8 mouse cellular contexts compared by ENCODE assay signal in the genomic region with DNA sequence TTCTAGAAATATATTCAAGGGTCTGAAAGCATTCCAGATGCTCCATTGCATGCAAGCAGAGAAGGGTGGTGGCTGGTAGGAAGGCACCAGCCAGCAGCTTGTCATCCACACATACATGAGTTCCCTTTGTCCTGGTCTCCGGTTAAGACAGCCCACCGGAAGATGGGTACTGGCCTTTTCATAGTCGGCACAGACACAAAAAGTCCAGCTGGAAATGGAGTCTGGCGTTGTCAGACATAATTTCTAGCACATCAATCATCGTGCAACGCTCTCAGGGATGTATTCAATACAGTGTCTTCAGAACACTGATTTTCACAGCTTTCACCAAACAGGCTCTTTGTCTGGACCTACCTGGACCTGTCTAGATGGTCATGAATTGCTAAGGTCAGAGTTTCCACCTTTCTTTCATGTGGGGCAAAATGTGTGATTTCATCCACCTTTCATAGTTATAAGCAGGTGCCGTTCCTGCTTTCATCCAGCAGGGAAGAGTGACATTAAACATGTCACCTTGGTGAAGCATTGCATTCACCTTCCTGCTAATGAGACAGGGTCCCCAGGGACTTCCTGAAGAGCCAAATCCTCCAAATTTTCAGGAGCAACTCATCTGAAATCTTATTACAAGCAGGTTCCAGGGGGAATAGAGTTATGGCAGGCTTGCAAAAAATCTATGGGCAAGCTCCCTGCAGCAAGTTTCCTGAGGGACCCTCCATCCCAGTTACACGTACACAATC. TPM values are rescaled to one million over a fixed set of nuclear protein-coding genes. Genes with fewer than 3 reads are reported as not detected.
DNase-seq lines count a peak whose midpoint lies in the region; ATAC-seq and TF ChIP-seq lines count a peak whose summit lies in the region.

No protein-coding gene starts in this region.

- H3K4me2 ChIP-seq in embryonic facial prominence, embryonic 13.5 days, result peak overlapping the region; percentile 93
- H3K4me2 ChIP-seq in intestine, postnatal 0 days (replicated peaks; ENCODE audit: low read depth), result peak overlapping the region; percentile 96; the same call in 1 of the 2 replicates
- H3K4me2 ChIP-seq in neural tube, embryonic 13.5 days, result peak overlapping the region; percentile 95

- TF ChIP-seq CTCF in intestine, postnatal 0 days (IDR thresholded peaks at IDR 0.05; ENCODE audit: low read depth), result no peak

- no peaks in the 10 kb centered on the region for H3K27me3 ChIP-seq in embryonic facial prominence, embryonic 13.5 days
- peaks cover 5% of the 10 kb centered on the region; the same call in 1 of the 2 replicates for H3K27me3 ChIP-seq in intestine, postnatal 0 days (replicated peaks; ENCODE audit: control insufficient read depth, insufficient read depth, low read length)
- no peaks in the 10 kb centered on the region for H3K27me3 ChIP-seq in neural tube, embryonic 13.5 days

- H3K4me1 ChIP-seq in embryonic facial prominence, embryonic 13.5 days, result peaks cover 21% of the 10 kb centered on the region
- no peaks in the 10 kb centered on the region for H3K4me1 ChIP-seq in intestine, postnatal 0 days (replicated peaks; ENCODE audit: control insufficient read depth, insufficient read depth, low read length)
- peaks cover 27% of the 10 kb centered on the region for H3K4me1 ChIP-seq in neural tube, embryonic 13.5 days (replicated peaks)

- no peak for ATAC-seq in embryonic facial prominence, embryonic 13.5 days (ENCODE audit: insufficient number of reproducible peaks, insufficient read depth, low FRiP score, low TSS enrichment, low read depth)
- ATAC-seq in intestine, postnatal 0 days, result no peak
- ATAC-seq in neural tube, embryonic 13.5 days (ENCODE audit: low read depth), result no peak
- ATAC-seq in erythroblast, adult 5-6 weeks (replicated peaks; ENCODE audit: low FRiP score, poor library complexity, severe bottlenecking), result no peak

- H3K9ac ChIP-seq in embryonic facial prominence, embryonic 13.5 days, result peak overlapping the region; percentile 100; the same call in 1 of the 2 replicates
- no peak overlapping the region for H3K9ac ChIP-seq in intestine, postnatal 0 days (ENCODE audit: low read depth, low read length)
- H3K9ac ChIP-seq in neural tube, embryonic 13.5 days, result peak overlapping the region; percentile 94

- peaks cover 8% of the 10 kb centered on the region for H3K36me3 ChIP-seq in embryonic facial prominence, embryonic 13.5 days
- no peaks in the 10 kb centered on the region for H3K36me3 ChIP-seq in intestine, postnatal 0 days (ENCODE audit: control insufficient read depth, insufficient read depth)
- peaks cover 7% of the 10 kb centered on the region for H3K36me3 ChIP-seq in neural tube, embryonic 13.5 days

- no peaks in the 10 kb centered on the region for H3K9me3 ChIP-seq in embryonic facial prominence, embryonic 13.5 days
- no peaks in the 10 kb centered on the region for H3K9me3 ChIP-seq in intestine, postnatal 0 days (ENCODE audit: control insufficient read depth)
- H3K9me3 ChIP-seq in neural tube, embryonic 13.5 days, result no peaks in the 10 kb centered on the region

- H3K27ac ChIP-seq in embryonic facial prominence, embryonic 13.5 days, result peak overlapping the region; percentile 97
- no peak overlapping the region for H3K27ac ChIP-seq in intestine, postnatal 0 days (ENCODE audit: low read depth, low read length)
- H3K27ac ChIP-seq in neural tube, embryonic 13.5 days (replicated peaks), result peak overlapping the region; percentile 100

- H3K4me3 ChIP-seq in embryonic facial prominence, embryonic 13.5 days, result peak overlapping the region; percentile 95
- H3K4me3 ChIP-seq in intestine, postnatal 0 days (ENCODE audit: low read depth, low read length), result no peak overlapping the region
- H3K4me3 ChIP-seq in neural tube, embryonic 13.5 days, result peak overlapping the region; percentile 99

- WGBS in embryonic facial prominence, embryonic 13.5 days, result 42% methylated on average over 8 of the region's 8 CpGs
- WGBS in intestine, postnatal 0 days, result 63% methylated on average over 8 of the region's 8 CpGs
- WGBS in neural tube, embryonic 13.5 days, result 16% methylated on average over 8 of the region's 8 CpGs

- intact Hi-C loops in left cerebral cortex, postnatal 4 days (cut with DNase I), result loop anchor here (10.0 kb wide), 2 partner anchors 150 to 340 kb away; no protein-coding TSS in a partner anchor

- peak; percentile 32 for DNase-seq in left cerebral cortex, postnatal 4 days
- DNase-seq in left cerebral cortex, adult 8-10 months (ENCODE audit: low spot score in 2 of 2), result no peak
- no peak for DNase-seq in frontal cortex, postnatal 10 days (ENCODE audit: low spot score in 2 of 2)
- DNase-seq in layer of hippocampus, postnatal 36 days, result no peak

RNA-seq across cellular contexts. Expression of a gene that starts 2.7 kb away (rescaled TPM):
- 10 to 100 TPM; 73.8 to 79.0 TPM for total RNA-seq in left cerebral cortex, postnatal 4 days (2021)
- total RNA-seq in left cerebral cortex, adult 8-10 months (2022), result 10 to 100 TPM; 15.8 to 19.3 (median 17.1) TPM
- polyA plus RNA-seq in embryonic facial prominence, embryonic 13.5 days (2015; fragmentation: Nextera tagmentation; extraction: Ambion mirVana), result 35.9 and 37.1 TPM in 2 replicates
- 2.3 and 2.8 TPM in 2 replicates for polyA plus RNA-seq in intestine, postnatal 0 days (2015; fragmentation: Nextera tagmentation; extraction: Ambion mirVana)
- polyA plus RNA-seq in neural tube, embryonic 13.5 days (2015; fragmentation: Nextera tagmentation; extraction: Ambion mirVana), result 31.8 and 39.2 TPM in 2 replicates
- total RNA-seq in erythroblast, adult 5-6 weeks (2015; ENCODE audit: low replicate concordance), result 0.77 and 0.84 TPM in 2 replicates
- total RNA-seq in erythroblast, adult 5-6 weeks (2017; ENCODE audit: low replicate concordance), result 0.77 and 0.98 TPM in 2 replicates
- total RNA-seq in layer of hippocampus, postnatal 36 days (2021), result 10 to 100 TPM; 21.8 to 22.7 TPM

Comparison
In these comparisons a context has a peak if more than half of its experiments do, and no peak if none do; other contexts are left out.
1. RNA of a gene that starts 2.7 kb away (total RNA-seq): 73.8 to 79.0 TPM in left cerebral cortex, postnatal 4 days, 21.8 to 22.7 TPM in layer of hippocampus, postnatal 36 days and 15.8 to 19.3 TPM in left cerebral cortex, adult 8-10 months; 0.77 to 0.98 TPM in erythroblast, adult 5-6 weeks; every median in the first group is over 4 times any median in the second.
2. Peak in every context shown above with its lines, with median percentiles within 50 percentile points of each other: H3K4me2 ChIP-seq.